Mouse (Mus musculus): ENCODE data around the gene Camk2g.

- no peak for TF ChIP-seq EP300 (IDR thresholded peaks at IDR 0.05; ENCODE audit: insufficient read depth, low read depth, low read length)
- TF ChIP-seq CTCF (IDR thresholded peaks at IDR 0.05): no peak
- TF ChIP-seq POLR2A (IDR thresholded peaks at IDR 0.05; ENCODE audit: insufficient read depth, low read depth, low read length): no peak
These were observed 2.3 kb upstream of the Camk2g start for GRCm38 (mm10) chr14:20796170-20796569.

Measured in heart, adult 2 months (tissue).